Mouse (Mus musculus) large intestine, adult 2 months (tissue): Measurements from ENCODE around the gene Zdhhc22. TPM values are rescaled to one million over a fixed set of nuclear protein-coding genes. Genes with fewer than 3 reads are reported as not detected.

Experiments
- DNase-seq: peaks from one replicate; pipeline ENCODE4 v3.0.0-alpha.2; 2012; ENCODE audit warnings: low read depth, low spot score
- WGBS: fragments of 180-500 bp; shearing (Covaris S2); methylation state at CpG from one replicate; pipeline ENCODE4 v1.1.7; 2018; 5-methylcytosine and 5-hydroxymethylcytosine counted together
- polyA plus RNA-seq: library from polyadenylated mRNA; depleted of rRNA; stranded (reverse); fragments of >200 nt; gene quantifications from 2 replicates; pipeline ENCODE4 v1.2.3, GENCODE M21; 2012; rRNA removed

The Zdhhc22 gene
- polyA plus RNA-seq, 1 experiment: not detected

- 3% methylated on average over 4 of the region's 4 CpGs for WGBS
Observed at GRCm38 (mm10) chr12:86945126-86945525, 45.1 kb downstream of the Zdhhc22 start.

DNA sequence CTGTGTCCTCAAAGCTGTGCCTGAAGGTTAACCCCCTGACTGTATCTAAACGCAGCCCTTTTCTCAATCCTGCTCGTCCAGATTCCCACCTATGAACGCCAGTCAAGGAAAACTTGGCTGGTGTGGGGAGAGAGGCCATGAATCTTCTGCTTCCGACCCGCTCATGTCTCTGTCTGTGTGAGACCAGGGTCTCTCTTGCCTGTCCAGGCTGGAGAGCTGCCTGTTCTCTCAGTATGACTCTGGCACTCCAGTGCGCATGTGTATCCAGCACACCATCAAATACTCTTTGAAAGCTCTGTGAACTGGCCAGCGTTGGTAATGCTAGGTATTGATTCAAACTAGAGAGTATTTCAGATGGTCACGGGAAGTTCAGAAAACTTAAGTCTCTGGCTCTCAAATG, 46.8 kb downstream of the Zdhhc22 start:
- WGBS: 89% methylated on average over 8 of the region's 8 CpGs
- no peak for DNase-seq

More at GRCm38 (mm10) chr12:86945126-86945525, 45.1 kb downstream of the Zdhhc22 start:
- no peak for DNase-seq

DNA sequence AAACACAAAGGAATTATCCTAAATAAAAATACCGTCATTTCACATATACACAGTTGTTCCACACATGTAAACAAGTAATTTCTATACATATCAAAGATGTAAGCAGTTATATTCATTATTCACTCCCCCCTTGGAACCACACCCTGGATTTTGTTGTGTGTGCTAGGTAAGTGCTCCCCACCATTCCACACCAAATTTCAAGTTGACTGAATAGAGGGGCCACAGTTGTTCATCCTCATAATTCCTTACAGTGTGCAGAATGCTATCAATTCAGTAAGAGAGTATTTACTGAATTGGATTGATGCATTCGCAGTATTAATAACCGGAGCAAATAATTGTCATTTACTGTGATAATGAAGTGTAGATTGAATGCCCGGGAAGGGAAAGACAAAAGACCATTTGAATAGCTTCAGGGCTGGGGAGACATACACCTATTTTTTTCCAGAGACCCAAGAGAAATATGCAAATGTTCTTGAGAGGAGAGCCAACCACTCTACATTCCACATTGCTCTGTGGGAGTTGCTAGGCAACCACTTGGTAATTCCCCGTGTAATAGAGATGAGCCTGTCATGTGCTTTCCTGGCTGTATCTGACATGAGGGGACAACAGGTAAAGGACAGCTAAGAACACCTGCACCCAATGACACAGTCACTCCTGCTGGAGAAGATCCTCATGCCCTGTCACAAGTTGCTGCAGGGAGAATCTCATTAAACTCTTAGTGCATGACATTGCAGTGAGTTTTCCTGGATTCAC, 48.3 kb downstream of the Zdhhc22 start:
- DNase-seq: no peak
- 61% methylated on average over 5 of the region's 5 CpGs for WGBS

GRCm38 (mm10) chr12:86941173-86941572, 49.1 kb downstream of the Zdhhc22 start:
- no peak for DNase-seq
- 44% methylated on average over 11 of the region's 11 CpGs for WGBS

DNA sequence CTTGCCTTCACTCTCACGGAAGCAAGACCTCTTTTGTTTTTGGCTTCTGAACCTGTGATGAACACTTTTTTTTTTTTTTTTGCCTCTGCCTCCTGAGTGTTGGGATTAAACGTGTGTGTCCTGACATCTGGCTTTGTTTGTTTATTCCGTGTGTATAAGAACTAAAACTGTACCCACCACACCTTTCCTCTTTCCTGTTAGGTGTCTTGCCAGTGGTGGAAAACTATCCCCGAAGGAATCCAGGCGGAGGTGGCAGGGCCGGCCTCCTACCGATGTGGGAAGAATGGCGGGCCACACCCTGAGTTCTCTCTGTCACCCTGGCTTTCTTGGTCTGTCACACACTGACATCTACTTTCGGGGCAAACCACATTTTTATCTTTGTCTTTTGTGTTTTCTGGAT, 51.7 kb downstream of the Zdhhc22 start:
- no peak for DNase-seq
- 52% methylated on average over 9 of the region's 9 CpGs for WGBS

- no peak for DNase-seq
- WGBS: 56% methylated on average over 11 of the region's 11 CpGs
Observed at GRCm38 (mm10) chr12:86936587-86937343, 53.5 kb downstream of the Zdhhc22 start.

DNA sequence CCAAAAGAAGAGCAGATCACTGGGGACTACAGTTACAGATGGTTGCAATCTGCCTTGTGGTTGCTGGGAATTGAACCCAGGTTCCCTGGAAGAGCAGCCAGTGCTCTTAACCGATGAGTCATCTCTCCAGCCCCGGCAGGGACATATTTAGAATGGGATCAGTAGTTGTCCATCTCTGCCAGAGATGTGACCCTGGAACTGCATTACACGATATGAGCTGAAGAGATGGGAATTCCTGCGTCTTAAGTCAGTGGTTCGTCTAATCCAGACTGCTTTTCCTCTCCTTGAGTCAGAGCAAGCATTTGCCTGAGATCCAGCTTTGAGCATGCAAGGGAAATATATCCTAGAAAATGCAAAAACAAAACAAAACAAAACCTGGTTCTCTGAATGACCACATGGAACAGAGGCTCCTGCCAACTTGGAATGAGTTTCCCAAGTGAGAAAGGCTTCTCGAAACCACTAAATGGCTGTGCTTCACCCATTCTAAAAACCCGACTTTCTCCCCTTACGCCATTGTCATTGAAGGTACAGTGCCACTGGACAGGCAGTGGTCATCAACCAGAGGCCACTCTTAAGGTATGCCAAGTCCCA, 54.4 kb downstream of the Zdhhc22 start:
- 67% methylated on average over 8 of the region's 8 CpGs for WGBS
- DNase-seq: no peak

GRCm38 (mm10) chr12:86934748-86935147, 55.5 kb downstream of the Zdhhc22 start:
- 42% methylated on average over 1 of the region's 1 CpGs for whole genome bisulfite sequencing
- no peak for DNase-seq

GRCm38 (mm10) chr12:86932575-86932952, 57.7 kb downstream of the Zdhhc22 start:
- no peak for DNase-seq
- WGBS: 37% methylated on average over 6 of the region's 6 CpGs

- WGBS: 13% methylated on average over 7 of the region's 7 CpGs
- DNase-seq: no peak
Observed at GRCm38 (mm10) chr12:86931919-86932574, 58.2 kb downstream of the Zdhhc22 start.

GRCm38 (mm10) chr12:86930934-86931729, 59.1 kb downstream of the Zdhhc22 start:
- no peak for DNase-seq
- WGBS: 87% methylated on average over 6 of the region's 6 CpGs

Other genes with a start within 250 kb of the Zdhhc22 start
- 12.4 and 14.9 TPM in 2 replicates for gene Irf2bpl, start 105.6 kb downstream of the Zdhhc22 start, polyA plus RNA-seq
- 16.5 and 24.2 TPM in 2 replicates for gene Cipc, start 43.4 kb downstream of the Zdhhc22 start, polyA plus RNA-seq
- 0.22 and 0.27 TPM in 2 replicates for gene Tmem63c, start 30.9 kb upstream of the Zdhhc22 start, polyA plus RNA-seq
- 1.6 and 1.8 TPM in 2 replicates for gene Ngb, start 112.1 kb upstream of the Zdhhc22 start, polyA plus RNA-seq
- 47.6 and 57.2 TPM in 2 replicates for gene Gstz1, start 156.7 kb upstream of the Zdhhc22 start, polyA plus RNA-seq
- gene Pomt2, start 157.5 kb upstream of the Zdhhc22 start, polyA plus RNA-seq: 6.5 and 8.7 TPM in 2 replicates
- 0.07 TPM in 1 of 2 replicates, not detected in the other for gene Samd15, start 209.3 kb upstream of the Zdhhc22 start, polyA plus RNA-seq
- gene Tmed8, start 210.0 kb upstream of the Zdhhc22 start, polyA plus RNA-seq: 1.3 and 2.3 TPM in 2 replicates
- gene Noxred1, start 248.3 kb upstream of the Zdhhc22 start, polyA plus RNA-seq: 0.16 and 0.55 TPM in 2 replicates